Mouse (Mus musculus): Measurements from ENCODE around the gene Cyb5r1.

Gene Cyb5r1

GRCm38 (mm10) chr1:134458139-134458727 lies 52.9 kb downstream of the Cyb5r1 start:
- no peak for DNase-seq (ENCODE audit: low read depth, low spot score)

GRCm38 (mm10) chr1:134460294-134461284 lies 55.2 kb downstream of the Cyb5r1 start:
- no peak for DNase-seq (ENCODE audit: low read depth, low spot score)
